Mouse (Mus musculus): Measurements from ENCODE around the gene Gm9999. TPM values are rescaled to one million over a fixed set of nuclear protein-coding genes. Genes with fewer than 3 reads are reported as not detected.

Gene Gm9999
- polyA plus RNA-seq, 1 experiment from 2014 or later: not detected

Other genes with a start within 250 kb of the Gm9999 start
- 0.21 and 1.3 TPM in 2 replicates for gene Saa1, start 240.6 kb upstream of the Gm9999 start, polyA plus RNA-seq (2016; fragmentation: Nextera tagmentation; extraction: Ambion mirVana)
- 0.29 and 0.58 TPM in 2 replicates for gene Saa2, start 231.8 kb upstream of the Gm9999 start, polyA plus RNA-seq (2016; fragmentation: Nextera tagmentation; extraction: Ambion mirVana)
- gene Hps5, start 187.5 kb upstream of the Gm9999 start, polyA plus RNA-seq (2016; fragmentation: Nextera tagmentation; extraction: Ambion mirVana): 20.0 and 21.1 TPM in 2 replicates
- gene Gtf2h1, start 187.5 kb upstream of the Gm9999 start, polyA plus RNA-seq (2016; fragmentation: Nextera tagmentation; extraction: Ambion mirVana): 42.0 and 53.0 TPM in 2 replicates
- 2,204 and 3,422 TPM in 2 replicates for gene Ldha, start 142.1 kb upstream of the Gm9999 start, polyA plus RNA-seq (2016; fragmentation: Nextera tagmentation; extraction: Ambion mirVana)
- gene Ldhc, start 122.4 kb upstream of the Gm9999 start, polyA plus RNA-seq (2016; fragmentation: Nextera tagmentation; extraction: Ambion mirVana): not detected in 2 replicates
- 262 and 315 TPM in 2 replicates for gene Tsg101, start 63.6 kb upstream of the Gm9999 start, polyA plus RNA-seq (2016; fragmentation: Nextera tagmentation; extraction: Ambion mirVana)
- 9.9 and 12.3 TPM in 2 replicates for gene Uevld, start 25.1 kb upstream of the Gm9999 start, polyA plus RNA-seq (2016; fragmentation: Nextera tagmentation; extraction: Ambion mirVana)
- gene Spty2d1, start 24.8 kb downstream of the Gm9999 start, polyA plus RNA-seq (2016; fragmentation: Nextera tagmentation; extraction: Ambion mirVana): 10.4 and 11.7 TPM in 2 replicates
- gene Tmem86a, start 67.0 kb downstream of the Gm9999 start, polyA plus RNA-seq (2016; fragmentation: Nextera tagmentation; extraction: Ambion mirVana): 11.2 and 12.8 TPM in 2 replicates
- 10.7 and 30.9 TPM in 2 replicates for gene Ptpn5, start 150.1 kb downstream of the Gm9999 start, polyA plus RNA-seq (2016; fragmentation: Nextera tagmentation; extraction: Ambion mirVana)
- not detected in 2 replicates for gene Mrgpra6, start 221.3 kb downstream of the Gm9999 start, polyA plus RNA-seq (2016; fragmentation: Nextera tagmentation; extraction: Ambion mirVana)